Mouse (Mus musculus) urinary bladder, postnatal 25 days (tissue): Measurements from ENCODE around the gene Ifi208.
"Not testable (repeated sequence)": the region's sequence is repeated elsewhere in the genome, so short reads cannot be mapped to it uniquely, and the experiment has no call there.

Experiments
- DNase-seq: peaks from one replicate; pipeline ENCODE4 v3.0.0; 2022; ENCODE audit warnings: low spot score

The Ifi208 gene

GRCm38 (mm10) chr1:173673458-173674097 lies at the start of gene Ifi208:
Gene Ifi208, plus strand, starts transcription at chr1:173673675.
- DNase-seq = not testable (repeated sequence)

- DNase-seq = no peak
Measured at GRCm38 (mm10) chr1:173624052-173624451, 49.4 kb upstream of the Ifi208 start.

- DNase-seq = no peak
Measured at GRCm38 (mm10) chr1:173626686-173627085, 46.8 kb upstream of the Ifi208 start.

- DNase-seq = not testable (repeated sequence)
Measured at GRCm38 (mm10) chr1:173630622-173631021, 42.9 kb upstream of the Ifi208 start, which contains the start of gene Ifi209. Gene Ifi209, plus strand, starts transcription at chr1:173630917.

GRCm38 (mm10) chr1:173633969-173634645 lies 39.4 kb upstream of the Ifi208 start:
- DNase-seq = no peak

GRCm38 (mm10) chr1:173645393-173645792 lies 28.1 kb upstream of the Ifi208 start:
- no peak for DNase-seq

- DNase-seq = no peak
Measured at GRCm38 (mm10) chr1:173657973-173658372, 15.5 kb upstream of the Ifi208 start.

- not testable (repeated sequence) for DNase-seq
Measured at GRCm38 (mm10) chr1:173678605-173679004, 5.1 kb downstream of the Ifi208 start.

- DNase-seq = no peak
Measured at GRCm38 (mm10) chr1:173694270-173694669, 20.8 kb downstream of the Ifi208 start.

GRCm38 (mm10) chr1:173733219-173733618 lies 59.7 kb downstream of the Ifi208 start:
- no peak for DNase-seq

- DNase-seq = not testable (repeated sequence)
Measured at GRCm38 (mm10) chr1:173735015-173735414, 61.5 kb downstream of the Ifi208 start.

- DNase-seq = no peak
Measured at GRCm38 (mm10) chr1:173736986-173737385, 63.5 kb downstream of the Ifi208 start.

- no peak for DNase-seq
Measured at GRCm38 (mm10) chr1:173740537-173740936, 67.1 kb downstream of the Ifi208 start.

GRCm38 (mm10) chr1:173741656-173742055 lies 68.2 kb downstream of the Ifi208 start, which contains the start of gene Ifi207:
Gene Ifi207, minus strand, starts transcription at chr1:173741747.
- DNase-seq = no peak

GRCm38 (mm10) chr1:173742262-173742661 lies 68.8 kb downstream of the Ifi208 start:
- DNase-seq = no peak
